Mouse (Mus musculus) ES-E14 (cell line): ENCODE measurements around the gene Ogg1.

Experiments used
- ZC3H11A ChIP-seq: IDR thresholded peaks from 2 replicates; pipeline ENCODE4 v1.6.1; 2012; ENCODE audit warnings: low read depth, mild to moderate bottlenecking, inconsistent platforms, low read length, borderline replicate concordance
- ZNF384 ChIP-seq: IDR thresholded peaks from 2 replicates; pipeline ENCODE4 v1.6.1; 2012; ENCODE audit warnings: low read depth, low read length, inconsistent platforms

DNA sequence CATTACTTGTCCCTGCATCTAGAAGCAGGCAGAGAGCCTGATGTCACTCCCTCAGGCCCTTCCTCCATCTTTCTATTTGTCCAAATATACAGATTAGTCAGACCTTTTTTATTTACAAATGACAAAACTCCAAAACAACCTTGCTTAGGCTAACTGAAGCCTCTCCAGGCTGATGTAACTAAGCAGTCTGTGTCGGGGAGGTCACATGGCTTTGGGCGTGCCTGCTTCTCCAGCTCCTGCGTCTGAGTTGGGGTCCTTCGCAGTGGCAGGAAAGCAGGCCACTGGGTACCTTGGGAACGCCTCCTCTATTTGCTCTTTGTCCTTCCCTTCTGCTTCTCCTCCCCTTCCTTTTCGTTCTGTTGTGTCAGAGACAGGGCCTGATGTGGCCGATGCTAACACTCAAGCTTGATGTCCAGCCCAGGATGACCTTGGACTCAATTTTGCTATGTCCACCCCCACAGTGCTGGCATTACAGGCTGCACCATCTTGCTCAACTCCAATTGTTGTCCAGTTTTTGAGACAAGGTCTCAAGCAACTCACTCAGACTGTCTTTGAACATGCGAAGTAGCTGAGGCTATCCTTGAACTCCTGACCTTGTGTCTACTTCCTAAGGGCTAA lies 37.9 kb downstream of the Ogg1 start:
- TF ChIP-seq ZNF384 = no peak
- TF ChIP-seq ZC3H11A = no peak
